Comparison of ENCODE assay signal across 11 mouse cellular contexts in genomic region chr16:16528014-16528413, GRCm38 (mm10).
A peak's percentile ranks its signal among the peaks of the same experiment; 100 is the strongest.
DNase-seq lines count a peak whose midpoint lies in the region; ATAC-seq and TF ChIP-seq lines count a peak whose summit lies in the region.
"Had no signal": no experiment of that assay in that cellular context is flagged by ENCODE, and none has a peak within 500 bp of the region (broad histone marks: within the 10 kb centered on the region; RNA-seq: fewer than 3 reads in every experiment).

No protein-coding gene starts in this region.

- H3K4me3 ChIP-seq in forebrain, embryonic 11.5 days (ENCODE audit: low read depth, low read length): no peak overlapping the region
- H3K4me3 ChIP-seq in forebrain, postnatal 0 days (ENCODE audit: low read depth, low read length): no peak overlapping the region
- no peak overlapping the region for H3K4me3 ChIP-seq in forebrain, embryonic 15.5 days
- no peak overlapping the region for H3K4me3 ChIP-seq in midbrain, embryonic 14.5 days (replicated peaks; ENCODE audit: low read depth, low read length)
- H3K4me3 ChIP-seq: erythroblast, embryonic 14.5 days had no signal

- no peak overlapping the region for H3K9ac ChIP-seq in forebrain, embryonic 11.5 days (ENCODE audit: low read length)
- no peak overlapping the region for H3K9ac ChIP-seq in forebrain, postnatal 0 days
- no peak overlapping the region for H3K9ac ChIP-seq in forebrain, embryonic 15.5 days (replicated peaks)
- no peak overlapping the region for H3K9ac ChIP-seq in midbrain, embryonic 14.5 days (replicated peaks; ENCODE audit: low read length)
- H3K9ac ChIP-seq: heart, embryonic 12.5 days had no signal

- no peaks in the 10 kb centered on the region for H3K36me3 ChIP-seq in forebrain, embryonic 11.5 days (ENCODE audit: control insufficient read depth, insufficient read depth, low read length)
- no peaks in the 10 kb centered on the region for H3K36me3 ChIP-seq in forebrain, postnatal 0 days (ENCODE audit: insufficient read depth)
- H3K36me3 ChIP-seq in forebrain, embryonic 15.5 days: no peaks in the 10 kb centered on the region
- H3K36me3 ChIP-seq in midbrain, embryonic 14.5 days (ENCODE audit: control insufficient read depth, insufficient read depth, low read length): no peaks in the 10 kb centered on the region
- H3K36me3 ChIP-seq: heart, embryonic 12.5 days had no signal

- TF ChIP-seq CTCF in forebrain, postnatal 0 days (IDR thresholded peaks at IDR 0.05; ENCODE audit: low read depth): no peak

- no peak overlapping the region for H3K27ac ChIP-seq in forebrain, embryonic 11.5 days (ENCODE audit: low read depth, low read length)
- no peak overlapping the region for H3K27ac ChIP-seq in forebrain, postnatal 0 days (ENCODE audit: low read depth, low read length)
- no peak overlapping the region for H3K27ac ChIP-seq in forebrain, embryonic 15.5 days (replicated peaks)
- H3K27ac ChIP-seq in midbrain, embryonic 14.5 days (replicated peaks; ENCODE audit: low read depth, low read length): no peak overlapping the region

- H3K9me3 ChIP-seq in forebrain, embryonic 11.5 days (ENCODE audit: control insufficient read depth, low read length): no peaks in the 10 kb centered on the region
- no peaks in the 10 kb centered on the region for H3K9me3 ChIP-seq in forebrain, postnatal 0 days (ENCODE audit: low read length)
- H3K9me3 ChIP-seq in forebrain, embryonic 15.5 days: no peaks in the 10 kb centered on the region
- no peaks in the 10 kb centered on the region for H3K9me3 ChIP-seq in midbrain, embryonic 14.5 days (ENCODE audit: control insufficient read depth, low read length)
- H3K9me3 ChIP-seq: heart, embryonic 12.5 days had no signal

- no peaks in the 10 kb centered on the region for H3K27me3 ChIP-seq in forebrain, embryonic 11.5 days (ENCODE audit: control insufficient read depth, insufficient read depth, low read length)
- no peaks in the 10 kb centered on the region for H3K27me3 ChIP-seq in forebrain, postnatal 0 days (ENCODE audit: insufficient read depth, low read length)
- H3K27me3 ChIP-seq in forebrain, embryonic 15.5 days: no peaks in the 10 kb centered on the region
- no peaks in the 10 kb centered on the region for H3K27me3 ChIP-seq in midbrain, embryonic 14.5 days (ENCODE audit: control insufficient read depth, insufficient read depth, low read length)
- H3K27me3 ChIP-seq: heart, embryonic 12.5 days had no signal

- no peak overlapping the region for H3K4me2 ChIP-seq in forebrain, embryonic 11.5 days (ENCODE audit: low read depth, low read length, severe bottlenecking)
- no peak overlapping the region for H3K4me2 ChIP-seq in forebrain, postnatal 0 days (ENCODE audit: low read depth)
- H3K4me2 ChIP-seq in forebrain, embryonic 15.5 days (replicated peaks): no peak overlapping the region
- no peak overlapping the region for H3K4me2 ChIP-seq in midbrain, embryonic 14.5 days (ENCODE audit: low read length)

- ATAC-seq in forebrain, embryonic 11.5 days (replicated peaks; ENCODE audit: low FRiP score): peak; percentile 69
- ATAC-seq in forebrain, postnatal 0 days: no peak
- ATAC-seq in forebrain, embryonic 15.5 days (replicated peaks): 0 out of 2 replicates have a peak, but pooled peaks have one; percentile 46
- 0 out of 2 replicates have a peak, but pooled peaks have one; percentile 14 for ATAC-seq in midbrain, embryonic 14.5 days (ENCODE audit: low FRiP score, low TSS enrichment)
- ATAC-seq: intestine, postnatal 0 days had no signal

- DNase-seq in forebrain, embryonic 11.5 days (ENCODE audit: low spot score): no peak
- no peak for DNase-seq in forebrain, postnatal 0 days
- DNase-seq in kidney, adult 9 months: peak; percentile 22
- no peak for DNase-seq in kidney, postnatal 14 days
- no peak for DNase-seq in midbrain, embryonic 14.5 days
- no peak for DNase-seq in adrenal gland, postnatal 14 days
- no peak for DNase-seq in frontal cortex, postnatal 36 days (ENCODE audit: low spot score in 2 of 2)

- peaks cover 4% of the 10 kb centered on the region; the same call in 1 of the 2 replicates for H3K4me1 ChIP-seq in forebrain, embryonic 11.5 days (replicated peaks; ENCODE audit: control insufficient read depth, insufficient read depth, low read length)
- H3K4me1 ChIP-seq in forebrain, postnatal 0 days (ENCODE audit: insufficient read depth): peaks cover 9% of the 10 kb centered on the region
- peaks cover 33% of the 10 kb centered on the region for H3K4me1 ChIP-seq in forebrain, embryonic 15.5 days
- H3K4me1 ChIP-seq in midbrain, embryonic 14.5 days (ENCODE audit: control insufficient read depth, insufficient read depth, low read length): peaks cover 14% of the 10 kb centered on the region

- 71% methylated on average over 3 of the region's 3 CpGs for WGBS in forebrain, embryonic 11.5 days
- 34% methylated on average over 3 of the region's 3 CpGs for WGBS in forebrain, postnatal 0 days
- 55% methylated on average over 3 of the region's 3 CpGs for WGBS in forebrain, embryonic 15.5 days
- 61% methylated on average over 3 of the region's 3 CpGs for WGBS in midbrain, embryonic 14.5 days
